Mouse (Mus musculus) ovary, postnatal 14 days (tissue): ENCODE results near the gene Rab3il1.

Experiments used
- DNase-seq: peaks from one replicate; pipeline ENCODE4 v3.0.0; 2022; ENCODE audit warnings: low spot score

The Rab3il1 gene

DNA sequence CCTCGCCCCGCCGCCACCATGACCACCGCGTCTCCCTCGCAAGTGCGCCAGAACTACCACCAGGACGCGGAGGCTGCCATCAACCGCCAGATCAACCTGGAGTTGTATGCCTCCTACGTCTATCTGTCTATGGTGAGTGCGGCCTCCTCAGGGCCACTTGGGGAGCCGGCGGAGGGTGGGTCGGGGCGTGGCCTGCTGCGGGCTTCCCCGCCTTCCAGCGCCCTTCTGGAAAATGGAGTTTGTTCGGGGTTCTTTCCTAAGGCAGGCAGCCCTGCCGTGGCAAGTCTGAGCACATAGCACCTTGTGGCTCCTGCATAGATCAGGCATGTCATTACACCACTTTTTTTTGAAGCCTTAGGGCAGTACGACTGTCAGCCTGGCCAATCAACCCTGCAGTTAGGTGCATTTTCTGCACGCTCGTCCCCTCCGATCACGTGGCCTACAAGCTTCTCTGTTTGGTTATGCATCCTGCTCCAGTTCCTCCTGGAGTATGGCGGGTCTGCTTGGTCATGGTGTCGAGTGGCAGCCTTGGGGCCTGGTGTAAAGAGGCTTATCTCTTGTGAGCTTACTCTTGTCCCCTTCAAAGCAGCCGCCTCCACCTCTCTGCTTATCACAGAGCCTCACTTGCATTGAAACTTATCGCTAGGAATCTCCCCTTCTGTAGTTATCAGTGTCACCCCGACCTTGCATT, 18.5 kb upstream of the Rab3il1 start:
- DNase-seq: peak; percentile 61

DNA sequence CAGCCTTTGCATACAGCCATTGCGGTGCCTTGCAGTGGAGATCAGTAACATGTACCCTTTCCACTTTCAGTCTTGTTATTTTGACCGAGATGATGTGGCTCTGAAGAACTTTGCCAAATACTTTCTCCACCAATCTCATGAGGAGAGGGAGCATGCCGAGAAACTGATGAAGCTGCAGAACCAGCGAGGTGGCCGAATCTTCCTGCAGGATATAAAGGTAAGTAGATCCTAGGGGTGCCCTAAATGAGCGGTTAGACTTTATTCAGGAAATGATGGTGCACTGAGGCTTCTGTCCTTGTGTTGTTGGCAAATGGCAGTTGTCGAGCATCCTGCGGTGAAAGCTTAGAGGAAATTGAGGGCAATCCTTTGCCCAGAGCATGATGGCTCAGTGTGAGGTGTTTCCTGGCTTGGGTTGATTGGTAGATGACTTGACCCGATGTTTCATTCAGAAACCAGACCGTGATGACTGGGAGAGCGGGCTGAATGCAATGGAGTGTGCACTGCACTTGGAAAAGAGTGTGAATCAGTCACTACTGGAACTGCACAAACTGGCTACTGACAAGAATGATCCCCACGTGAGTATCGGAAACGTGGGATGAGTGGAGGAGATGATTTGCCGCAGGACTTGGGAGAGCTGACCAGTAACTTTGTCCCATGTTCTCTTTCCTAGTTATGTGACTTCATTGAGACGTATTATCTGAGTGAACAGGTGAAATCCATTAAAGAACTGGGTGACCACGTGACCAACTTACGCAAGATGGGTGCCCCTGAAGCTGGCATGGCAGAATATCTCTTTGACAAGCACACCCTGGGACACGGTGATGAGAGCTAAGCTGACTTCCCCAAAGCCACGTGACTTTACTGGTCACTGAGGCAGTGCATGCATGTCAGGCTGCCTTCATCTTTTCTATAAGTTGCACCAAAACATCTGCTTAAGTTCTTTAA, 17.1 kb upstream of the Rab3il1 start:
- no peak for DNase-seq

DNA sequence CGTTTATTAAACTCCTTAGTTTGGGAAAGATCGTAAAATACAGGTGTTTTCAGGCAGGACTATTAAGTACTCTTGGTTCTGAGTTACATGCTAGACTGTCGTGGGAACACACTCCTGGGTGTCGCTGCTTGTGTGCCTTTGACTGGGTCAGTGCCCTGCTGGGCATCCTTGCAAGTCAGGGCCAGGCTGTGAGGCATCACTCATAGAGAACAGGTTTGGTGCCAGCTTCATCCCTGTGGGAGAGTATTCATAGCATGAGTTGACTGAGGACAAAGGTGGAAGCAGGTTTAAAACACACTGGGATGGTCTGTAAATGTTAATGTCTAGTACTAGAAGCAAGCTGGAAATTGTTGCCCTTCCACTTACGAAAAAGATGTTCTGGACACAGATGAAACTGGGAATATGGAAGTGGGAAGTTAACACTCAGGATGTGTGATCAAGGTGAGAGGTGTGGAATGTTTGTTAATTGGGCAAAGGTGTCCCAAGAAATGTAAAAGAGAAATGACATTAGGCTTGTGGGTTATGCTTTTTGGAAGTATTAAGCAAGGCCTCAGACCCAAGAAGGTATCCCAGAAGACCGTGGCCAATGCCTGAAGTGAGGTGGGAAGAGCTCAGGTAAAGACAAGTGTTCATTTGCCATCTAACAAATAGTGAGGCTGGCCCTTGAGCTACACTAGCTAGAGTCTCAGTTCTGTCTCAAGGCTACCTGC, 16.1 kb upstream of the Rab3il1 start:
- DNase-seq: no peak

DNA sequence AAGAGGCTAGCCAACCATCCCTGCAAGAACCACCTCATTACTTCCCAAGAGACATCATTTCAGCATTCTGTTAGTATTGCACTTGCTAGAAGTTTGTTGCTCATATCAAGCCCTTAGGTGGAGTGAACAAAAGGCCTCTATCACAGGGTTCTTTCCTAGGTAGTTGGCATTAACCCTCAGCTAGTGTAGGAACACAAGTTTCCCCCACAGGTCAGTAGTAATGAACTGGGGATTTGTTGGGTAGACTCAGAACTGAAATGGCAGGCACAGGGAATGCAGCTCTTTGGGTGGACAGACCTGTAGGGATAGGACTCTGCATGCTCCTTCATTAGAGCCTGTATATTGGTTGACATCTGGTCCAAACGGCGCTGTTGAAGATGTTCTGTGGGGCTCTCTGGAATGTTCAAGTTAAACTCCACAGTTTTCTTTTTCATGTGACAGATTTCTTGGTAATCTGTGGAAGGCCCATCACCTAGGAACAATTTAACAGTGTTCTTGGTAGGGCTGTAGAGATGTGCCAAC, 15.5 kb upstream of the Rab3il1 start:
- no peak for DNase-seq

DNA sequence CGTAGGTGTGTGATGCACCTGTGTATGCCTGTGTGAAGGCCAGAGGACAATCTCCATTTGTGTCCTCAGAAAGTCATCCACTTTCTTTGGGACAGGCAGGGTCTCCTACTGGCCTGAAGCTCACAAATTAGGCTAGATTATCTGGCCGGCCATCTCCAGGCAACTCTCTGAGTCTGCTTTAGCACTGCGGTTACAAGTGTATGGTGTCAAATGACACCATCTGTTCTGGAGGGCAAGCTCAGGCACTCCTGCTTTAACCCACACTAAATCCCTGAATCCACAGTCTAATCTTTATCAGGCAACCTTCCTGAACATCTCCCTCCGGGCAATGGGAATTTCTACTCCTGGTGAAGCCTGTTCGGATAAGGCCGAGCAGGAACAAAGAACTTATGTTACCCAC, 14.3 kb upstream of the Rab3il1 start:
- no peak for DNase-seq

DNA sequence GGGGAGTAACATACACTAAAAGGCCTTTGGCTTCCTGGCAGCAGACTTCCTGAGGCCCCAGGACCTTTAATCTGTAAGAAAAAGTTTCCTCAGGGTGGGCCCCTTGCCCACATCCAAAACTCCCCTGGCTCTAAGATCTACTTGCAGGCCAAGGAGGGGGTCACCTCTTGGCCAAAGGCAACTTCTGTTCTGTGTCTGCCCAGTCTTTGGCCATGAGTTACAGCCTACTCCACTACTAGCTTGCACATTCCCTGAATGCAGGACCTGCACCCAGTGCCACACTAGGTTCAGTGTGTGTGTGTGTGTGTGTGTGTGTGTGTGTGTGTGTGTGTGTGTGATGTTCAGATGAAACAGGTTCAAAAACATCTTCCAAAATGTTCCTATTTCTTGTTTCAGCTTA, 13.9 kb upstream of the Rab3il1 start:
- DNase-seq: no peak

DNA sequence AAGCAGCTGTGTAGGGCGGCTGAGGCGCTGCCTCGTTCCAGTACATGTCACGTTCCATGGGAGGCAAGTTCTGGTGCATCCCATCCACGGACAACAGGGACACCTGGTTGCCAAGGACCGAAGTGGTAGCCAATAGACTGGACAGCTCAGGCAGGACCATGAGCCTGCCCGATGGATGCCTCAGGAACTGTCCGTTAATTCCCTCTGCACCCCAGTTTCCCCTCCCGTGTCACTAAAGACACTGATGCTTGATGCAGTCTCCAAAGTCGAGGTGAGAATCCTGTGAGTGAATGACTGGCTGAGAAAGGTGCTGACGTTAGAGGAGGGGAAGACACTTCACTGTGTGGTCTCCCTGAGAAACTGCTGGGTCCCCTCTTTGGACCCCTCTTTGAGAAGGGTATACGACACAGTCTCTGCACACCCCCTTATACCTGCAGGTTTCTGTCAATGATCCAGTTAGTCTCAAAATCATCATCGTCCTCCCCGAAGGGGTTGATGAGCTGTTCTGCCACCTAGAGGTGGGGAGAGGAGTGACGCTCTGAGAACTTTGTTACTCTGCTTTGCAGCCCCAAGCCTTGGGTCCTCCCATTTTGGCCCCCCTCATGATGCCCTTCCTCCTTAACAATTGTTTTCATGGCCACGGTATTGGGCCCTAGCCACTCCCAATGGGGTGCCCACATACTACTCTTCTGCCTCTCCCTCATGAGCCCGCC, 12.1 kb upstream of the Rab3il1 start:
- DNase-seq: no peak

DNA sequence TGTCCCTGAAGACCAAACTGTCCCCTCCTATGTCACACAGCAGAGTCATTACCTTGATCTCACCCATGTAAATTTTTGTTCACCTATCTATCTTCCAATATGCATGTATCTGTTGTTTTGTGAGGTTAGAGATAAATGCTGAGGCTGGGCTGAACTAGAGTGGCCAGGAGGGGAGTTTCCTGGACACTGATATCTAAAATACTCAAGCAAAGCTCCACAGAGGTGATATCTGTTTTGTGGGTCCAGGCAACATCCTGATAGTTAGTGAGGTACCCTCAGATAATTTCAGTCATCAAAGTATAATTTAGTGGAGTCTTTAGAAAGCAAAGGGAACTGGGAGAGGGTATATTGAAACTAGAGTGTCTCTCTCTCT, 11.6 kb upstream of the Rab3il1 start:
- DNase-seq: no peak

DNA sequence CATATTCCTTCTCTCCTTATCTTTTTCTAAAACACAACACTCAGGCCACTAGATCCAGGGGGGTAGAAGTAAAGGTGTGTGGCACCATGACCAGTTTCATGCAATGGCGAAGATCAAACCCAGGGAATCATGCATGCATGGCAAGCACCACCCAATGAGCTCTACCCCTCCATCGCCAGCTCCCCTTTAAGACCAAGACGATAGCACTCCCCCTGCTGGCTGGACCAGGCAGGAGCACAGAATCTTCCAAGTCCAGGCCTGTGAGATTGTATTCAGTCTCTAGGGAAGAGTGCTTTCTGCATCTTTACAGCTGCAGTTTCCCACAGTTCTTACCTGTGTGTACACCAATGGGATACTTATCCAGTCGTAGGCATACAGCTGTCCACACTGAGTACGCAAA, 10.2 kb upstream of the Rab3il1 start:
- peak; percentile 78 for DNase-seq

DNA sequence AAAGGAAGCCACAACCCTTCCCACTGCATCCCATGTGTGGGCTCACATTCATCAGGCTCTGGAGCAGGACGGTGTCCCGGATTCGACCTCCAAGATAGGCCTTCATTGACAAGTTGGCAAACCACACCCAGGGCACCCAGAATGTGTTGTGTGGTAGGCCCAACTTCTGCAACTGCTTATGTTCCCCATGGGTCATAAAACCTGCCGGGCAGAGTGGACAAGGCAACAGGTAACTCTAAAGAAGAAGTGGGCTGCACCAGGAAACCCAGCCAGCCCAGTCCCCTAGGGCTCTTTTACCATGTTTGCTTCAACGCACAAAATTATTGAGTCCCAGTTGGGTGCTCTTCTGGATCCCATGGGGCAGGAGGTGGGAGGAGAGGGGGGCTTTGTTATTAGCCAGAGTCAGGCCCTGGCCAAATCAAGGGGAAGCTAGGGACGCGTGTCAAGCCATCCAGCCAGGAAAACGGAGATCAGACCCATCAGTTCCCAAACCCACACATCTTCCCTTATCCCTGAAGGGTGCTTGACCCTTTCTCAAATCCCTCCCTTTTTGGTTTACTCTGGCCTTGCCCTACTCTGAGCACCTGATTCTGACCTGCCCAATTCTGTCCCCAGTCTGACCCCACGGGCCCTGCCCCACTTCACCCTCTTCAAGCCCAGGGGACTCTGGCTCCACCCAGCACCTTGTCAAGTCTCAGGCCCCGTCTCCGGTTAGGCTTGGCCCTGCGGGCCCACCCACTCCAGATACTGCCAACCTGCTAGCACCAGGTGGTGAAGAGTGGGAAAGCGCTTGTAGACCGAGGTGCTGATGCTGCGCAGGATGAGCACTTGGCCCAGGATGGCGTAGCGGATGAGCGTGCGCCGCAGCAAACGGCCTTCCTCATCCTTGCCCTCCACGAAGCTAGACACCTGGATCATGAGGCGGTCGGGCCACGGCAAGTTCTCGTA, 9.2 kb upstream of the Rab3il1 start:
- DNase-seq: no peak

DNA sequence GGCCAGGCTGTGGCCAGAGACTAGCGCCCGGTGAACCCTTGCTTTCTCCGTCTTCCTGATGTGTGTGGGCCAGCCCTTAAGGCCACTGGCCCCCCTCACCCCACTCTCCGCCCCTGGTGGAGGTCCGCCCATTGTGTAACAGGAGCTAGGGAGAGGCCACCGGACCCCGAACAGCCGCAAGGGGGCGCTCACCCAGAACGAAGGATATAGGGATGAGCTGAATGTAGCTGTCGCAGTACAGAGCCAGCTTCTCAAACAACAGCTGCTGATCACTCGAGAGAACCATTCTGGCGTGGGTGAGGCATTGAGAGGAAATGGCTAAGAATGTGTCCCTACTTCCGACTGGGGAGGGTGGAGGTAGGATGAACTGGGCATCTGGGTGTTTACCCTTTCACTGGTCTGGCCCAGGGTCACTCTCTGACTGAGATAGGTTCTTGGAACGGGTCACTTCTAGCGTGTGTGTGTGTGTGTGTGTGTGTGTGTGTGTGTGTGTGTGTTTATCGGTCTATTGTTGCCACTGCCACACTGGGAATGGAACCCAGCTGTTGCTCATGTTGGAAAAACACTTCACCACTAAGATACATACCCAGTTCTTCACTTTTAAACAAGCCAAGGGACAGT, 8.3 kb upstream of the Rab3il1 start:
- peak; percentile 94 for DNase-seq

DNA sequence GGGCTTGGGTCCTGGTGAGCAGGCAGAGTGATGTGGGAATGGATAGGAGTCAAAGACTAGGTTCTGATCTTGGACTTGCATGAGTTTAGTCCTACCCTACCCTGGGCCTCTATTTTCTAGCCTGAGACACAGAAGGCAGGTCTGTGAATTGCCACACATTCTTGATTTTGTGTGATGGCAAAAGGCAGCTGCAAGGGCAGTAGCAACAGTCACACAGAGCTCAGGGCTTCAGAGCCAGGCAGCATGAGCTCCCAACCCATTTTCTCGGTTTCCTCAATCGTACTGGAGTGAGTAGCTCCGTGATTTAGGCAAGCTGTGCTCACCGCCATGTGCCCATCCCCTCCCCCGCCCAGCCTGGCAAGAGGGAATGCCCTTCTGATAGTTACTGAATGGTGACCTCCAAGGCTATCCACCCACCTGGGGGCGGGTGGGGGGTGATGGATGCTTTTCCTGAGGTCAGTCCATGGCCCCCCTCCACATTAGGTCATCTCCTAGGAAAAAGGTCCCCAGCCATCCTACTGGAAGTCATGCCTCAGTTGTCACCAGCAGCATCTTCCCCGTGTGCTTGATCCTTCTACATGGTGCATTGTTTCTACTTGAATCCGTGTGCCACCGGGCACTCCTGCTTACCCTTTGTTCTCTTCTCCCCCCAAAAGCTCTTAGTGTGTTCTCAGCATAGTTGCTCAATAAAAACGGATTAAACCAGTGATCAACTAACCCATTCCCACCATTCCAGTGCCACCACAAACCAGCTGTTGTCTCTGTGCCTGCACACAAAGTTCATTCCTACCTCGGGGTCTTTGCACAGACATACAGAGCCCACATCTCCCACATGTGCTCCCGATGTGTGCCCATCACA, 4.0 kb upstream of the Rab3il1 start:
- DNase-seq: no peak

DNA sequence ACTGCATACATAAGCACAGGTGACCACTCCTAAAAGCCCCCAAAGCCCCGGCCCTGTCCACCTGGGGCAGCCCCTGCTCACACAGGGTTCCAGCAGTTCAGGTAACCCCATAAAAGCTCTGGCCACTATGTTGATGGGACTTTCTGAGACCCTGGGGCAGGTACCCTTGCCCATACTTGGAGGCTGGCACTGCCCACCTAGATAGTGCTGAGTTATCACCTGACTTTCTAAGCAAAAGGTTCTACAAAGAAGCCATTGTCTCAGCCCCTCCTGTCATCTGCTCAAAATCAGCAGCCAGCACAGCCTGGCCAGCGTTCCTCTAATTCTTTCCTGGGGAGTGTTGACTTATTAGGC, 3.4 kb upstream of the Rab3il1 start:
- DNase-seq: no peak

DNA sequence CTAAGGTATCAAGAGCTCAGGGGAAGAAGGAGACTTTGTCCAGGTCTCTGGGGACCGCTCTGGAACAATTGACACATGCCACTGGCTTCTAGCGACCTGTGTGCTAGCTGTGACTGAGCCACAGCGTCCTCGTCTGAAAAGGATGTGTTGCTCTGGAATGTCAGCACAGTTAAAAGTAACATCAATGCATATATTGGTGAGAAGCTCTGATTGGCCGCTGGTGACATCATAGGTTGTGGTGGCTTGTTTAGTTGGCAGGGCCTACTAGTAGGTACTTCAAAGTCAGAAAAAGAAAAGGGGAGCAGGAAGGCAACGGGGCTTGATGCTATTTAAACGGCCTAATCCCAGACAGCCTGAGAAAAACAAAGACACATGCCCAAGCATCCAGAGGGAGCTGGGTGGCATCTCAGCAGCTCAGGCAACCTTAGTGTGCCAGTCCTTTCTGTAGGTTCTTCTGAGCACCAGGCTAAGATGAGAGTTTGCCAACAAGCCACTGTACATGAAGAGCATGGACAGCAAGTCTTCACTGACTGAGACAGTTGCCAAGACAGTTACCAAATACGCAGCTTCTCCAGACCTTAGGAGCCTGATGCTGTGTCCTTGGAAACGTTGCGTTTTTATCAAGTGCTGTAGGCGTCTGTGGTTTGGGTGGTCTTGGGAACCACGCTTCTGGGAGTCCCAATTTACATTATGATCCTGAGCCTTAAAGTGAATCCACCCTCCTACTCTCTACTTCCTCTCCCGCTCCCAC, 2.6 kb upstream of the Rab3il1 start:
- no peak for DNase-seq

DNA sequence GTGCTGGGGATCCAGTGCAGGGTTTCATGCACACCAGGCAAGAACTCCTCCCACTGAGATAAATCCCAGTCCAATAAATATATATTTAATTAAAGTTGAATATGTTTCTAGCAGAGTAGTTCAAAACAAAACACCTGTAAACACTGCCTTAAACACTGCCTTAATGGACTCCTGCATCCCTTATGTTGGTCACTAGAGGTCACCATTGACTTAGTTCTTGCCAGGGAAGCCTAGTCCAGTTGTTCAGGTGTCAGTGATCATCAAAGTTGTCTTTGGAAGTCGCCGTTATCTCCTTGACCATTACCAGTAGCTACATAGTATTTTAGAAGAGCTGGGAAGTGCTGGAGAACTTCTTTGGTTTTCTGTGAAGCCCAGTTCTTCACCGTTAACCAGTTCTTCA, 1.1 kb upstream of the Rab3il1 start:
- no peak for DNase-seq

DNA sequence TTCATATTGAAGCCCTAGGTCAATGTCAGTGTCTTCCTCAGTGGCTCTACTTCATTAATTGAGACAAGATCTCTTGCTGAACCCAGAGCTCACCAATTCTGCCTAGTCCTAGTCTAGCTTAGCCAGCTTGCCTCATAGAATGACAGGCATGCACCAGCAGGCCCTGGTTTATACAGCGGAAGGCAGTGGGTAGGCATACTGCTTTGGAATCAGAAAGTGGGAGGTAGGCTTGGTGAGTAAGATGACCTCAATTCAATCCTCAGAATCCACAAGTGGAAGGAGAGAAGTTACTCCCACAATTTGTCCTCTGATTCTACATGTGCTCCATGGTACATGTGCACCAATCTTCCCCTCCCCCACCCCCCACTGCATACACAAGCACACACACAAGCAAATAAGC, 2.2 kb downstream of the Rab3il1 start:
- DNase-seq: no peak

DNA sequence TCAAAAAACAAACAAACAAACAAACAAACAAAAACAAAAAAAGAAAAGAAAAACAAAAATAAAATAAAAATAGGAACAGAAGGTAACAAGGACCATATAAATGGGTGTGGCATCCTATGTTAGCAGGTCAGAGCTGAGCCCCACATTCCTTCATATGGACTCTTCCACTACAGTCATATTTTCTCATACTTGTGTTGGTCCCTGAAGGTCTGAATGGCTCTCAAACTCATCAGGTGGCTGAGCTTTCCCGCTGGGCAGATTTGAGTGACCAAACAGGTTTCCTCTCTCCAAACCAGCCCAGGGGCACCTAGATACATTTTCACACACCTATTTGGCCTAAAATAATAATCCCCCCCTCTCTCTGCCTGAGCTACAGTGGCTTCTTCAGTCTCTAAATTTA, 9.9 kb downstream of the Rab3il1 start:
- DNase-seq: no peak

DNA sequence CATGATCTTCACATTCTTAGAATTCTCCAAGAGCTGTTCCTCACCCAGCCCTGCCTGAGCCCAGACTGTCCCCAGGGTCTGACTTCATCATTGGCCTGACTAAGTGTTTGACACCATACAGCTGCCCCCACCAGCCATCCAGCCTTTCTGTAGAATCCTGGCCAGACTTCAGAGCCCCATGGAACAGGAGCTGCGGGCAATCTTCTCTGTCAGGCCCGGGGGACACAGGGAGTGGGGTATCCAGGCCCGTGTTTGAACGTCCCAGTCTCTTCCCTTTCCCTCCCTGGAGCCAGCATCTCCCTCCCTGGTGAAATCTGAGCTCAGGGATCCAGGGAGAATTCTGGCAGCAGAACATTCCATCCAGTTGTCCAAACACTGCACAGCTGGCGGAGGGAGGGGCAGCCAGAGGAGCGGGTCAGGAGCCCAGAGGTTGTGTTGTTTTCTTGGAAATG, 11.4 kb downstream of the Rab3il1 start:
- peak; percentile 56 for DNase-seq

DNA sequence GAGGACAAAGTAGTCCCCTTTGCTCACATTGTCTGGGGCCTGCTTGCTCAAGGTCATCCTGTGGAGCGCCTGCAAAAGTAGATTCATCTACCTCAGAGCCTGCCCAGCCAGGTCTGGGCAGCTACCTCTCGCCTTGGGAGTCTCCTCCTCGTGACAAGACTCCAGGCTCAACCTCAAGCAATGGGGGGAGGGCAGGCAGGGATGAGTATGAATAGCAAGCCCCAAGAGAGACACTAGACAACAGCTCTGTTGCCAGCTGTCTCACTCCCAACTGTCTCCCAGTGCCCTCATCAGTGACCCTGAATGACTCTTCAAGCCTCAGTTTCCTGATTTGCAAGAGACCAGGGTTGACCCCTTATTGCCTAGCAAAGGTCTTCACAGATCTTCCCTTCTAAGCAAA, 11.9 kb downstream of the Rab3il1 start:
- no peak for DNase-seq
